Mouse (Mus musculus): ENCODE measurements around the gene Tigar. TPM values are rescaled to one million over a fixed set of nuclear protein-coding genes. Genes with fewer than 3 reads are reported as not detected.

Gene Tigar
- polyA plus RNA-seq, 1 experiment, result 8.1 TPM

DNA sequence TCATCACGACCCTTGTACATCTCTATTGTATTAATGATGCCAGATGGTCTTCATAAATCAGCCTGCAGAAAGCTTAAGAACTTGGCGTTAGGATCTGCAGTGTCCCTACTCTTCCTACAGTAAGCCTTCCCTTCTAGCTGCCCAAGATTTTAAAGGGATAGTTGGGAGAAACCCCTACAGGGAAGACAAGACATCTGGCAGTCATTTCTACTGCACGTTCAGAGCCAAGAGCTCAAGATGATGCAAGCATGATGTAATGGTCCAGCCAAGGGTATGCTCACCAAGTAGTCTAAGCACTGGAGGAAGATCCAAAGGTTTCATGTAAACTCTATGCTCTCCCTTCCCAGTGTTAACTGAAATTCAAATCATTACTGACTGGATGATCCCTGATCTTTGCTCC, 23.4 kb upstream of the Tigar start:
- Histone ChIP-seq H3K79me3 (ENCODE audit: low read depth) (no peaks in the 10 kb centered on the region), H3K4me3 (ENCODE audit: insufficient read depth, poor library complexity, severe bottlenecking) (no peak overlapping the region), H3ac (ENCODE audit: control insufficient read depth, insufficient read length, low read depth) (no peak overlapping the region), H3K36me3 (ENCODE audit: control insufficient read depth, insufficient read depth) (no peaks in the 10 kb centered on the region), H3K27me3 (ENCODE audit: control insufficient read depth, insufficient read depth, insufficient read length) (no peaks in the 10 kb centered on the region), H3K79me2 (ENCODE audit: control insufficient read depth, insufficient read depth) (no peaks in the 10 kb centered on the region)
- TF ChIP-seq MAX (IDR thresholded peaks at IDR 0.05) (no peak), CEBPB (IDR thresholded peaks at IDR 0.05; ENCODE audit: low read depth) (no peak), FOSL1 (IDR thresholded peaks at IDR 0.05; ENCODE audit: insufficient read depth, low read length, poor library complexity, severe bottlenecking) (no peak), USF1 (IDR thresholded peaks at IDR 0.05; ENCODE audit: low read depth) (no peak), MYOG (IDR thresholded peaks at IDR 0.05; ENCODE audit: control insufficient read depth, extremely low read depth, insufficient read length) (no peak), MYOD1 (IDR thresholded peaks at IDR 0.05; ENCODE audit: control insufficient read depth, insufficient read length, low read depth) (no peak)

DNA sequence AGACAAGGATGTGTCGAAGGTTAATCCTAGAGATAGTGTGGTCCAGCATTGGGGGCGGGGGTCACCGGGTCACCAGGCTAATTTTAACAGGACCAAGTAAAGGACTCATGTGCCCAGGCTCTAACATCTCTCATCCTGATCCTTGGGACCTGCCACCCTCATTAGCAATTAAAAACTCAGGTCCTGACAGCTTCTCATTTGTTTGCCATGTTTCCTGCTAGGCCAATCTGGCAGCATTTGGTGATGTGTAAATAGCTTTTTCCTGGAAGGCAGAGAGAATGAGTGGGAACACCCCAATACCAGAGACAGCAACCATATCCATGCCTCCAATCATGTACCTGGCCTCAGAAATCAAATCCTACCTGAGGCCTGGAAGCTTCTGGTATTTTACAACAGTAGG, 22.6 kb upstream of the Tigar start:
- H3K4me3 ChIP-seq (ENCODE audit: insufficient read depth, poor library complexity, severe bottlenecking), result no peak overlapping the region
- no peaks in the 10 kb centered on the region for H3K79me2 ChIP-seq (ENCODE audit: control insufficient read depth, insufficient read depth)
- no peaks in the 10 kb centered on the region for H3K36me3 ChIP-seq (ENCODE audit: control insufficient read depth, insufficient read depth)
- TF ChIP-seq MAX (IDR thresholded peaks at IDR 0.05) (no peak), MYOG (IDR thresholded peaks at IDR 0.05; ENCODE audit: control insufficient read depth, extremely low read depth, insufficient read length) (no peak), FOSL1 (IDR thresholded peaks at IDR 0.05; ENCODE audit: insufficient read depth, low read length, poor library complexity, severe bottlenecking) (no peak), MYOD1 (IDR thresholded peaks at IDR 0.05; ENCODE audit: control insufficient read depth, insufficient read length, low read depth) (no peak), USF1 (IDR thresholded peaks at IDR 0.05; ENCODE audit: low read depth) (no peak), CTCF (IDR thresholded peaks at IDR 0.05; ENCODE audit: control insufficient read depth, insufficient read depth, insufficient read length) (no peak), CEBPB (IDR thresholded peaks at IDR 0.05; ENCODE audit: low read depth) (no peak)
- H3K27me3 ChIP-seq (ENCODE audit: control insufficient read depth, insufficient read depth, insufficient read length), result peaks cover 7% of the 10 kb centered on the region
- H3K79me3 ChIP-seq (ENCODE audit: low read depth), result no peaks in the 10 kb centered on the region
- H3ac ChIP-seq (ENCODE audit: control insufficient read depth, insufficient read length, low read depth), result no peak overlapping the region

DNA sequence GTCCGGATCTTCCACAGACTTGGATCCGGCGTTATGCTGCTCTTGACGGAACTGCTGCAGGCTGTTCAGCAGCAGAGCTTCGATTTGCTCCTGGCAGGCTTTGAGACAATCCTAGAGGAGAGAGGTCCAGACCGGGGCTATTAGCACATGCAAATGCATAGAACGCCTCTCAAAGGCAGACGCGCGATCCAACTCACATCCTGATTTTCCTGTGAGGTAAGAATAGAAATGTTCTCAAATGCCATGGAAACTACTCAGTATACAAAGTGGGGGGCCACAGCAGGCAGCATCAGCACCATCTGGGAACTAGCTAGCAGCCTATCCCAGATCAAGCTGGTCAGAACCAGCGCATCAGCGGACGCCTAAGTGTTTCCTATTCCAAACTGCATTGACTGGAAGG, 21.0 kb upstream of the Tigar start:
- Histone ChIP-seq H3K4me3 (ENCODE audit: insufficient read depth, poor library complexity, severe bottlenecking) (no peak overlapping the region), H3K36me3 (ENCODE audit: control insufficient read depth, insufficient read depth) (no peaks in the 10 kb centered on the region), H3K27me3 (ENCODE audit: control insufficient read depth, insufficient read depth, insufficient read length) (peaks cover 11% of the 10 kb centered on the region), H3K79me3 (ENCODE audit: low read depth) (no peaks in the 10 kb centered on the region), H3K79me2 (ENCODE audit: control insufficient read depth, insufficient read depth) (no peaks in the 10 kb centered on the region), H3ac (ENCODE audit: control insufficient read depth, insufficient read length, low read depth) (no peak overlapping the region)
- no peak for TF ChIP-seq MYOD1 (IDR thresholded peaks at IDR 0.05; ENCODE audit: control insufficient read depth, insufficient read length, low read depth)
- TF ChIP-seq CEBPB (IDR thresholded peaks at IDR 0.05; ENCODE audit: low read depth), result no peak
- no peak for TF ChIP-seq FOSL1 (IDR thresholded peaks at IDR 0.05; ENCODE audit: insufficient read depth, low read length, poor library complexity, severe bottlenecking)

DNA sequence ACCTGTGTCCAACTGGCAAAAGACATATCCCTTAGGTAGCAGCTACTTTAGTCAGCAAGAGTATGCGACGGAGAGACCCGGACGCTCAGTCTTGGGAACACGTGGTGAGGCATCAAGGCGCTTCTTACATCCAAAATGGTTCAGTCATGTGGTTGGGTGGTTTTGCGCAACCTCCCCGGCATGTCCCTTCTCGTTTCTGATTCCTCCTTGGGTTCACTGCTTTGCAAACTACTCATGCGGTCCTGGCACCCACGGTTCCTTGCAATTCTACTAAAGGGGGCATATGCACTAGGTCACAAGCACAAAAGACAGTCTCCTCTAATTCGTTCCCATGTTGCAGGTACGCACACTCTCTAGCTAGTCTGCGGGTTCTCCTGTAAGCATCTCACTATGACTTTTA, 20.3 kb upstream of the Tigar start:
- H3K79me2 ChIP-seq (ENCODE audit: control insufficient read depth, insufficient read depth), result no peaks in the 10 kb centered on the region
- H3K4me3 ChIP-seq (ENCODE audit: insufficient read depth, poor library complexity, severe bottlenecking), result no peak overlapping the region
- no peak overlapping the region for H3ac ChIP-seq (ENCODE audit: control insufficient read depth, insufficient read length, low read depth)
- H3K36me3 ChIP-seq (ENCODE audit: control insufficient read depth, insufficient read depth), result no peaks in the 10 kb centered on the region
- no peaks in the 10 kb centered on the region for H3K79me3 ChIP-seq (ENCODE audit: low read depth)
- no peak for TF ChIP-seq CEBPB (IDR thresholded peaks at IDR 0.05; ENCODE audit: low read depth)
- H3K27me3 ChIP-seq (ENCODE audit: control insufficient read depth, insufficient read depth, insufficient read length), result peaks cover 11% of the 10 kb centered on the region

DNA sequence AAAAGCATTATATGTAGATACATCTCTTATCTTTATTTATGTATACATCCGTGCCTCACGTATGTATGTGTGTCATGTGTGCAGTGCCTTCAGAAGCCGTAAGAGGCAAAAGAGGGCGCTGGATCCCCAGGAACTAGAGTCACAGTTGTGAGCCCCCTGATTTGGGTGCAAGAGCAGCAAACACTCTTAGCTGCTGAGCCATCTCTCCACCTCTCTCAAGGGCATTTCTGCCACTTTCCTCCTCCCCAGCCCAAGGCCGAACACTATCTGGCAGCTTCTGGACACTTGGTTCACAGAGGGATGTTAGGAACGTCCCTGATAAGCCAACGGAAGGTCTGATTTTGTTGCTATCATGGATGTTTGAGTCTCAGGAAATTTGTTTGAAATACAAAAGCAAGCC, 14.1 kb upstream of the Tigar start:
- TF ChIP-seq MYOG (IDR thresholded peaks at IDR 0.05; ENCODE audit: control insufficient read depth, extremely low read depth, insufficient read length), result no peak
- no peak for TF ChIP-seq CEBPB (IDR thresholded peaks at IDR 0.05; ENCODE audit: low read depth)
- no peak for TF ChIP-seq MYOD1 (IDR thresholded peaks at IDR 0.05; ENCODE audit: control insufficient read depth, insufficient read length, low read depth)
- no peak for TF ChIP-seq USF1 (IDR thresholded peaks at IDR 0.05; ENCODE audit: low read depth)
- no peak for TF ChIP-seq CTCF (IDR thresholded peaks at IDR 0.05; ENCODE audit: control insufficient read depth, insufficient read depth, insufficient read length)
- TF ChIP-seq MAX (IDR thresholded peaks at IDR 0.05), result no peak
- TF ChIP-seq FOSL1 (IDR thresholded peaks at IDR 0.05; ENCODE audit: insufficient read depth, low read length, poor library complexity, severe bottlenecking), result no peak
- Histone ChIP-seq H3K79me2 (ENCODE audit: control insufficient read depth, insufficient read depth) (no peaks in the 10 kb centered on the region), H3K27me3 (ENCODE audit: control insufficient read depth, insufficient read depth, insufficient read length) (peaks cover 16% of the 10 kb centered on the region), H3K36me3 (ENCODE audit: control insufficient read depth, insufficient read depth) (no peaks in the 10 kb centered on the region), H3K4me3 (ENCODE audit: insufficient read depth, poor library complexity, severe bottlenecking) (no peak overlapping the region), H3K79me3 (ENCODE audit: low read depth) (no peaks in the 10 kb centered on the region), H3ac (ENCODE audit: control insufficient read depth, insufficient read length, low read depth) (no peak overlapping the region)

DNA sequence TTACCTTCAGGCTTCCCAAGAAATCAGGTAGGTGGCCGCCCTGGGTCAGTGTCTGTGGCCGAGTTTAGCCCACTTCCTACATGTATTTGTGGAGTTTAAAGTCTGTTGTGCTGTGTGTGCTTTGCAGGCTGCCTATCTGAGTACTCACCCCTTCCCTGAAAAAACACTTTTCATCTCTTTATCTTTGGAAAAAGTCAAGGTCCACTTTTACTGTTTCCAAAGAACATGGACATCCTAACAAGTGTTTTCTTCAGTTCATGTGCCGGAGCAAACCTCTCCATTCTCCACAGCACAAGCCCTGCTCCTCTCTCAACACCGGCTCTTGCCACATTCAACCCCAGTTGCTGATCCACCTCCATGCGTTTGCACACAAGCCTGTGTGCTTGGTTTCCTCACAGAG, 13.6 kb upstream of the Tigar start:
- H3K36me3 ChIP-seq (ENCODE audit: control insufficient read depth, insufficient read depth), result no peaks in the 10 kb centered on the region
- H3K79me3 ChIP-seq (ENCODE audit: low read depth), result no peaks in the 10 kb centered on the region
- no peaks in the 10 kb centered on the region for H3K79me2 ChIP-seq (ENCODE audit: control insufficient read depth, insufficient read depth)
- peaks cover 16% of the 10 kb centered on the region for H3K27me3 ChIP-seq (ENCODE audit: control insufficient read depth, insufficient read depth, insufficient read length)
- no peak overlapping the region for H3K4me3 ChIP-seq (ENCODE audit: insufficient read depth, poor library complexity, severe bottlenecking)
- TF ChIP-seq MAX (IDR thresholded peaks at IDR 0.05) (no peak), USF1 (IDR thresholded peaks at IDR 0.05; ENCODE audit: low read depth) (no peak), MYOG (IDR thresholded peaks at IDR 0.05; ENCODE audit: control insufficient read depth, extremely low read depth, insufficient read length) (no peak), FOSL1 (IDR thresholded peaks at IDR 0.05; ENCODE audit: insufficient read depth, low read length, poor library complexity, severe bottlenecking) (no peak), MYOD1 (IDR thresholded peaks at IDR 0.05; ENCODE audit: control insufficient read depth, insufficient read length, low read depth) (no peak), CTCF (IDR thresholded peaks at IDR 0.05; ENCODE audit: control insufficient read depth, insufficient read depth, insufficient read length) (no peak), CEBPB (IDR thresholded peaks at IDR 0.05; ENCODE audit: low read depth) (no peak)
- H3ac ChIP-seq (ENCODE audit: control insufficient read depth, insufficient read length, low read depth), result no peak overlapping the region
